Mouse (Mus musculus): ENCODE results near the gene Ncaph.
"Not testable (repeated sequence)": the region's sequence is repeated elsewhere in the genome, so short reads cannot be mapped to it uniquely, and the experiment has no call there.

Ncaph gene

DNA sequence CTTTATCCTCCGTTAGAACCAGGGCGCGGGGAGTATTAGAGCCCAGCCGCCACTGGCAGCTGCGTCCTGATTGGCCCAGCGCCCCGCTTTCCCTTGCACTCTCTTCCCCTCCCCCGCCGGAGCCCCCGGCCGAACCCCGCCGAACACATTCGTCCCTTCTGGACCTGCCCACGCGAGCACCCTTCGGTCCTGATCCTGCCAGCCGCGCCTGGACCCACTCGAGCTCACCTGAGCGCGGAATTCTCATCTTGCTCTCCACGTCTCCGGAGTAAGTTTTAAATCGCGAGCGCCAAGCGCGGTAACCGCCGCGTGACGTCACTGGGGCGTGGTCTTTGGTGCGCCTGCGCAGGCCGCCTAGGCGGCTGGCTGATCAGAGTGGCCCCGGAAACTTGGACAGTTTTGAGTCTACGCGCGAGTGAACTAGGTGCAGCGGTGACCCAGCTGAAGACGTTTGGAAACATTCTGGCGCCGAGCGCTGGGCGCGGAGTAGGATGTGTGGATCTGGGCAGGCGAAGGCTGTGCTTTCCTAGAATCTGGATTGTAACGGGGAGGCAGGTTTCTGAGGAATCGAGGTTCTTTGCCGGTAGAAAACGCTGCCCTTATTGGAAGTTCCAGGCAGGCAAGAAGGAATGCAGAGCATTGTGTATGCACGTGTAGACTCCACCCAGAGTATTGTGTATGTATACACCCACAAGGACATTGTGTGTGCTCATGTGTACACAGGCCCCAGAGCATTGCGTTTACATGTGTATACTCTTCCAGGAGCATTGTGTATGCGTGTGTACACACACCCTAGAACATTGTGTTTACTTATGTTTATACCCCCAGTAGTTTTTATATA, at the start of gene Ncaph:
TSS of gene Ncaph (minus strand) at position 334 of the 841 bp plus-strand sequence.
- peak; percentile 97 for DNase-seq

DNA sequence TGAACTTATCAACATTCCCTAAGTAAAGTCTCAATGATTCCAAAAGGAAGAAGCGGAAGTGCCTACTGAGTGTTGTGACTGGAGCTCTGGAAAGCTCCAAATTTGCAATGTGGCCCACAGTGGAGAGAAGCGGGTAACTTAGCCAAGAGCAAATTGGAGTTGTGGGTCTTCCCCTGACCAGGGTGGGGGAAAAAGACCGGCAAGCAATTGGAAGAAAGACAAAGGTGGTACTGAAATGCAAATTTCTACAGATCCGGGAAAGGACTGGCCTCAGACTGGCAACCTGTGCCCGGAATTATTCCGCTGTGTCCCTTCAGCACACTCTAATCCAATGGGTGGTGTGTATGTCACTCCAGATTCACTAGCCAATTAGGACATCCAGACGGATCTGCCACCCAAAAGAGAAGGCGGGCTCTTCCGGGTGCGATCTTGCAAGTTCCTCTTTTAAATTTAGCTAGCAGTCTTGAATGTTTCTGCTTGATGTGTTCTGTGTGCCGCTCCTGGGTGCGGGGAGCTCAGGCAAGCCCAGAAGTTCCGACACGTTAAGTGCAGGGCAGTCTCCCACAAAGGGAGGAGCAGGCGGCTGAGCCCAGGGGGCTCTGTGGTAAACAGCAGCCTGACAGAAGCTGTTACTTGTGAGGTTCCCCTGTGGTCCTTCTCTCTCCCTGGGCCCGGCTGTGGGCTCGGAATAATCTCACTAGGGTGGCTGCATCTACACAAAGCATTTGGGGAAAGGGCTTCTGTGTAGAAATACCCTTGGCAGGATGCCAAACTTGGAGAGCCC, 49.0 kb upstream of the Ncaph start:
- DNase-seq: peak; percentile 73 to 86

DNA sequence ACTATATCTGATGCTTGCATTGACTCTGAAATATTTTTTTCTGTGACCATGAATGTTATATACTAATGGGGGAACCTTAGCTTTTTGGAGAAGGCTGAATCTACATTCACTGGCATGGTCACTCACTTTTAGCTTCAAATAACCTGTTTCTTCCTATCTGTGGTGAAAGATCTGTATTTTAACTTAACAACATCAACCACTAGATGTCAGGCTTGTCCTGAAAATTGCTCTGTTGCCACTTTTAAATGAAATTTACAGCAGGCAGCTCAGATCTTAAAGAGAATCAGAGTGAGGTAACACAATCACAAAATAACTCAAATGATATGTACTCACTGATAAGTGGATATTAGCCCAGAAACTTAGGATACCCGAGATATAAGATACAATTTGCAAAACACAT, 32.5 kb upstream of the Ncaph start:
- DNase-seq: not testable (repeated sequence)

DNA sequence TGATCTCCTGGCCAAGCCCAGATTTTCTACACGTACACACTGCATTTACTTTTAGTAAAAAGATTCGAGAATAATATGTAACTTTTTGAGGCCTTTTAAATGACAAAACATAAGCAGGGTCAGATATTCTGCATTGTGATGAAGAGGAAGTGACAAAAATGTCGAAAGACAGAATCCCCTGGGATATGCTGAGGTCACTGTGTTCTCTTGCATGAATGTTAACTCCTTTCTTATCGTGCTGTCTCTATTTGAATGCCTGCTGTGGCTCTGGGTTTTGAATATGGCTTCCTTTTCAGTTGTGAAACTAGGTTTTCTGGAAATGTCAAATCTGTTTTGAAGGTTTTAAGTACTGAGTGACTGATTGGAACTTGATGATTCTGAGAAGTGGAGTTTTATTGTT, 31.9 kb upstream of the Ncaph start:
- DNase-seq: no peak

DNA sequence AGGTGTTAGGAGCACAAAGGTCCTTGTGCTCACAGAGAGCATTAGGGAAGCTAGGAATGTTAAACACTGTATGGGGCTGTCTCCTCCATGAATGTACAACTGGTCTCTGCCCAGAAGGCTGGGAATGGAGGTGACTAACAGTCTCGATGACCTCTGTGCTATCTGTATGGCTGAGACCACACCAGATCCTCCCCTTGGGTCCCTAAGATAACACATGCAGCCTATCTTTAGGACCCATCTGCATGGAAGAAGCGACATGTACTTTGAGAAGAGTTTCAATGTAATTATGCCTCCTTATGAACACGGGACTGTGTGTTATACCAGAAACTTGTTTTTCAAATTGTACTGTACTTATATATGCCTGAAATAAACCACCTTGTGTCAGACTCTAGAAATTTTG, 11.9 kb upstream of the Ncaph start:
- no peak for DNase-seq

DNA sequence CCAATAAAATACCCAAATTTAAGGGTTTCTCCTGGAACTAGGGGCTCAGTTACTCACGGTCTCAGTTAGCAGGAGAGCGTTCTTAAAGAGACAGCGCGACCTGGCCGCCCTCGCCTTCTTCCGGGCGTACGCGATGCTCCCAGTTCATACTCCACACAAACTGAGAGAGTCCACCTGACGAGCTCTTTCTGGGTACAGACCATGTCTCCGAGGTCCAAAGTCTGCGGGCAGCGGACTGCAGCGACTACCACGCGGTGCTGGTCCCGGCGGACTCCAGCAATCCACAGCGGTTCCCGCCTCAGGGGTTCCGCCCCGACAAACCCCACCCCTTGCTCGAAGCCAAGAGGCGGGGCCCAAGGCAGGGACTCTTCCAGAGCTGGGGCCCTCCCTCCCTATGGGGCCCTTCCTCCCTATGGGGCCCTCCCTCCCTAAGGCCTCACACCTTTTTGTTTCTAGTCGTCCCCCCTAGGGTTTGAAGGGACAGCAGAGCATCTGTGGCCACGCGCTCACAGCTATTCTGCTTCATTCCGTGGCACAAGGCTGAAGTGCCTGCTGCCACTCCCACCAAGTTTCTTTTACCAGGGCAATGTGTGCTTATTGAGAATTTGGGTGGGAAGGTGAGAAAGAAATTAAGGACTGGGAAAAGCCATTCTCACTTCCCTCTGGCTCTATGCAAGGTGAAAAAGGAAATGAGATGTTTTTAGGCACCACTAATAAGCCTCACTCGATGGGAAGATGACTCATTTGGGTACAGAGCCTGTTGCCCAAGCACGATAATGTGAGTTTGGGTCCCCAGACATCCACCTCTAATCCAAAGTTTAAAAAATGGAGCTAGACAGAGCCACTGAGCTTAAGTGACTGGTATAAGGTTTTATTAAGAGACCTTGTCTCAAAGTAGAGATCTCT, 9.7 kb upstream of the Ncaph start, which contains the start of gene Itpripl1:
TSS of gene Itpripl1 (minus strand) at position 285 of the 906 bp plus-strand sequence.
- DNase-seq: peak; percentile 83 to 89

DNA sequence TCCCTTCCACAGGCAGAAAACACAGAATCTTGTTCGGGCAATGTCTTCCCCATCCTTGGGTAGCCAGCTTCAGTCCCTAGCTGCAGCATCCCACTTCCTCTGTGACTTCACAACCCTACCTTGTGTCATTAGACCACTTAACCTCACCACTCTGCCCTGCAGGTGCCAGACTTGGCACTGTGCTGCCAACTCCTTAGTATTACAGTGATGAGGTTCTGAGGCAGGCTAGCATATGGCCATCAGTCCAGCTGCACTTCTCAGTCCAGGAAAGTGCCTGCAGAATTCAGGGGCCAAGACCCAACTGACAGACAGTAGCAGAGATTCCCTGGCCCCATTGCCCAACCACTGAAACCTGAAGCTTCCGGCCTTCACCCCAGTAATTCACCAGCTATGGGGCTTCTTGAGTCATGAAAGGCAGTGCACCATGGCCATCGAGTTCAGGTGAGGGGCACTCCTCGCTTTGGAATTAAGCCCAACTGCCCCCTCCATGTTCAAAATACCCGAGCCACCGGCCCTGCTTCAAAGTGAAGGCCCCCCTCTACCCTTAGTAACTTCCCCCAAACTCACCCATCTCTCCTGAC, 8.9 kb upstream of the Ncaph start:
- peak; percentile 20 to 34 for DNase-seq

DNA sequence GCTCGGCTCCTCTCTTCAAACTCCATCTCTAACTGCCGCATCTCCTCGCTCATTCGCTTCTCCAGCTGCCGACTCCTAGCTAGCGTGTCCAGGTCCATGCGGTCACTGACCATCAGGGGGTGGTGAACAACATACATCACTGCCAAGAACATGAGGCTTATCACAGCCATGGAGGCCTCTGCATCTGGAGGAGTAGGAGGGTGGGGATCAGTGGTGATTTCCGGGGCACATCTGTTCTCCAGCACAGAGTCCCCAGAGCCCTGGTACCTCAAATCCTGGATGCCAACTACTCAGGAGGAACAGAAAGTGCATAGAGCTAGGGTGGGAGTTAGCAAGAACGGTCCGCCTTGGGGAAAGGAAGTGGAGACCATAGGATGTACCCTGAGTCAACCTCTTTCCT, 8.3 kb upstream of the Ncaph start:
- DNase-seq: peak in 1 of 2 experiments; percentile 20

DNA sequence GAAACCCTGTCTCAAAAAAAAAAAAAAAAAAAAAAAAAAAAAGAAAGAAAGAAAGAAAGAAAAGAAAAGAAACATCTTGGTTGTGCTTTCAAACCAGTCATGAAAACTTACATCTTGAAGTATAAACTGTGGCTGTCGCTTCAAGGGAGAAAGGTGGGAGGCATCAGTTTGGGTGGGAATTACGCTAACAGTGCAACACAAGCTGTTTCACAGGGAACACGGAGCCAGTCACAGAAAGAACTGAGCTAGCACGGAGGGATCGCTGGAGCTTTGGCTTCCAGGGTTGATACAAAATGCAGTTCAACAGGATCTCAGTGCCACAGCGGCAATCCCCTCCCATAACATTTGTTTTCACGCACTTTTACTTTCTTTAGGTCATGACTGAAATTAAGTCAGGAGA, 6.3 kb upstream of the Ncaph start:
- no peak for DNase-seq

DNA sequence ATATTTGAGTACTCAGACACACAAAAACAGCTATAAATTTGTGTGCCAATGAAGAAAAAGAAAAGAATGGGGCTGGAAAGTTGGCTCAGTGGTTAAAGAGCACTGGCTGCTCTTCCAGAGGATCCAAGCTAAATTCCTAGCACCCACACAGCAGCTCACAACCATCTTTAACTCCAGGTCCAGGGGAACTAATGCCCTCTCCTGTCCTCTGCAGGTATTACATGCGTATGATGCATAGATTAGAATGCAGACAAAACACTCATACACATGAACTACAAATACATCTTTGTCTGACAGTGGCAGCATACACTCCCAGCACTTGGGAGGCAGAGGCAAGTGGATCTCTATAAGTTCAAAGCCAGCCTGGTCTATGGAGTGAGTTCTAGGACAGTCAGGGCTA, 5.9 kb upstream of the Ncaph start:
- no peak for DNase-seq

DNA sequence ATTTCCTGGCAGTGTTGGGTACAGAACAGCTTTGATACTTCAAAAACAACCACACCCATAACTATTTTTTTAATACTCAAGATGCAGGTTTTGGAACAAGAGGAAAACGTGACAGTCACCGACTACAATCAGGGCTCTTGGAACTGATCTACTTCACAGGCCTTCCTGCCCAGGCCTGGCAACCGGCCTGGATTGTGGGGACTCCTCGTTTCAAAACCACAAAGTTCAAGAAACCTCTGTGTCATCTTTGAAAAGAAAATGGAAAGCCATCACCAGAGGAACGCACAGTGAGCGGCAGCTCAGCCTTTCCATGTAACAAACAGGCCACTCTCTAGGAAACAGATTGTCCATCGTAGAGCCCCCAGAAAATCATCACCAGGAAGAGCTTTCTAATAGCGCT, 5.3 kb upstream of the Ncaph start:
- DNase-seq: no peak

DNA sequence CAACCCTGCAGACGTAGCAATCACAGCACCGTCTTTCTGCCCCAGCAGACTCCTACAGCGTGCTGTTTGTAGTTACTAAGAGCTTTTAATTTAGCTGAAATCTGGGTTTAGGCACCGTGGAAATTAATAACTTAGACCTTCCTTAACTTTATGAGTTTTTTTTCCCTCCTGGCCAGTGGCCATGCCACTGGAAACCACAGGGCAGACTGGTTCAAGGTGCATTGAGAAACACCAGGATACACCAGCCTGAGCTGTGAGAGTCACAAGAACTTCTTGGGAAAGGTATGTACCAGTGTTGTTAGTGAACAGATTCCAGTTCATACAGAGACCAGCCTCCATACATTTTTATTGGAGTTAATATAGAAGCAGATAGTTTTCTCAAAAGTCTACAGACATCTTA, 4.7 kb upstream of the Ncaph start:
- DNase-seq: no peak

DNA sequence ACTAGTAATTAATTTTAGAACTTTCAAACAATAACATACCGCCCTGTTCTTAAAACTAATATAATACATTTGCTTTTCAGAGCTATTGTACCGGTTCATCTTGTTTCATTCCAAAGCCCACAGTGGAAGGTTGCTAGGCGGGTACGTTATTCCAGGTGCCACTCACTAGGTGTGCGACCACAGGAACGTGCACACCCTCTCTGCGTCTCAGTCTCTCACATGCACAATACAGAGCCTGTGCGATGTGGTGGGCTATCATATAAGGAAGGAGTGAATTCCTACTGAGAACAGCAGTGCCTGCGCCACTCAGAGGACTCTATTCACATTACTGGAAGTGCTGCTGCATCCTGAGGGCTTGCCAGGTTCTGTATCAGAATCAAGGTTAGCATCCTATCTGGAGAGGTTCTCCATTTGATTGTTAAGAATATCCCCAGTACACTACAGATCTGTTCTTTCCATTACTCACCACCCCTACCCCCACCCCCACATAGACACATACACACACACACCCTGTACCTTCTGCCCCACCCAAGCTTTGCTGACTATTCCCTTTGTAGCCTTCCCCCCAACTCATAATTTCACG, 4.2 kb upstream of the Ncaph start:
- no peak for DNase-seq

DNA sequence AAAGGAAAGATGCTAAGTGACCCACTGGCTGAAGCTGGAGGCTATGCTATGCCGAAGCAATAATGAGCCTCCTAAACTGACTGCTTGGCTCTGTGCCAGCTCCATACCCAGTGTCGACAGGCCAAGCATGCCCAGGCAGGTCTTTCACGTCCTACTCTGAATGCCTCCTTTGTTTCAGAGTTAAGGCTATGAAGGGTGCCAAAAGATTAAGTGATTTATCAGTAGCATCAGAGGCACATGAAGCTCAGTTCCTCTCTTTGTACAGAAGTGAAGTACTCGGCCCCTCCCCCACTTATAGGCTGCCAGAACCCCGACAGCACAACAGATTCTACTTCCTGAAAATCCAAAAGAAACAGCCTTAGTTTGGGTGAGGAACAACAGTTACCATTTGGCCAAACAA, 3.2 kb upstream of the Ncaph start:
- peak; percentile 69 to 79 for DNase-seq

DNA sequence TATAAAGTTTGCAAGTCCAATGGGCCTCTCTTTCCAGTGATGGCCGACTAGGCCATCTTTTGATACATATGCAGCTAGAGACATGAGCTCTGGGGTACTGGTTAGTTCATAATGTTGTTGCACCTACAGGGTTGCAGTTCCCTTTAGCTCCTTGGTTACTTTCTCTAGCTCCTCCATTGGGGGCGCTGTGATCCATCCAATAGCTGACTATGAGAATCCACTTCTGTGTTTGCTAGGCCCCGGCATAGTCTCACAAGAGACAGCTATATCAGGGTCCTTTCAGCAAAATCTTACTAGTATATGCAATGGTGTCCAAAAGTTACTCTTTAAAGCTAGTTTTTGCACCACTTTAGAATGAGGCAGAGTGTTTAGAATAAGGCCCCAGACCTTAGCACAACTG, 1.5 kb upstream of the Ncaph start:
- DNase-seq: peak in 1 of 2 experiments; percentile 26

DNA sequence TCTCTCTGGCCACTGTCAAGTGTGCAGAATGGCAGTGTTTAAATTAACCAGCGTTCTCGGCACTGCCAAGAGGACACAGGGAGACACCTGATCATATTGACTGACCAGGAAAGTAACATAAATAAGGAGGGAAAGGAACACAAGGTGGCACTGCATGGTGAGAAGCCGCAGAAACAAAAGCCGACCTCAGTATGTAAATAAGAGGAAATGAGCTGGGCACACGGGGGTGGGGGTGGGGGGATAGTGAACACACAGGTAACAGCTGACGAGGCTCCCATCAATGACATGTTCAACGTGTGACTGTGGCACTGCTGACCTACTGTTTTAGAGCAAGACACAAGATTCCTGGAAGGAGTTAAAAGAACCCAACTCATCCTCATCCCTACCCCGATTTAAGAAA, 2.4 kb downstream of the Ncaph start:
- DNase-seq: no peak

DNA sequence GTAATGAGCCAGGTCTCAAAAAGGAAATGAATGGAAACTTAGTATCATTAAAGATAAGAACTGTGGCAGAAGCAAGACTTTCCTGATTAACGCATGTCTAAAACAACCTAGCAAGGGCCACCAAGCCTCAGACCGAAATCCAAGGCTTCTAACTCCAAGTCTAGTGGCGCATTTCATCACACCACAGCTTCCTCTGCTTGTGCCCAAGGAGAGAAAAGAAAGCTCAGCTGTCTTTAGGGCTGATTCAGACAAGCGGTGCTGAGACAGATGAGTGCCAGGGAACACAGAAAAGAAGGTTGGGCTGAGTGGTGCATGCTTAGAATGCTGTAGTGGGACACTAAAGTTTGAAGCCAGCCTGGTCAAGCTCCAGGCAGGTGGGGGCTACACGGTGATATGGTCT, 4.8 kb downstream of the Ncaph start:
- no peak for DNase-seq

DNA sequence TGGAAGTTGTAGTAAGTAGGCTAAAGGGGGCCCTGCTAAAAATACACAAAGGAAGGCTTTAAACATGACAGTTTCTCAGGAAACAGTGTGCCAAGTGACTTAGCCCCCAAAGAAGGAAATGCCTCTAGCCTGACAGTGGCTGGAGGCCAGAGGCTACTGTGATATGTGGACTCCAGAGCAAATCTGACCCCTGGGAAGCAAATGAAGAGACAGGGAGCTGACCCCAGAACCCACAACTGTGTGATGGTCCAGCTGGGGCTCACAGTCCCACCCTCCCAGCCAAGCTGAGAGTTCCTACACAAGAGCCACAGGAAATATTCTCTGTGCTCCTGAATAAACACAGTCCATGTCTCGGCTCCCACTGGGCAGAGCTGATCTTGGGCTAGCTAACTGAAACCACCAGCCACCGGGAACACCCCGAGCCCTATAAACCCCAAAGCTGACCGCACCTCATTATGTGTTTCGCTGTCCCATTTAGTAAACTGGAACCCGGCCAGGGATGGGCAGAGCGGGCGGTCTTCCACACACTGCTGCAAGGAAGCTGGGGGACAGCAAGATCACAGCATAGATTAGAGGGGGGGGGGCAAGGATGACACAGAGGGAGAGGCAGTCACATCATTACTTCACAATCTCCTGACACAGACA, 12.0 kb downstream of the Ncaph start:
- DNase-seq: peak; percentile 56 to 77

DNA sequence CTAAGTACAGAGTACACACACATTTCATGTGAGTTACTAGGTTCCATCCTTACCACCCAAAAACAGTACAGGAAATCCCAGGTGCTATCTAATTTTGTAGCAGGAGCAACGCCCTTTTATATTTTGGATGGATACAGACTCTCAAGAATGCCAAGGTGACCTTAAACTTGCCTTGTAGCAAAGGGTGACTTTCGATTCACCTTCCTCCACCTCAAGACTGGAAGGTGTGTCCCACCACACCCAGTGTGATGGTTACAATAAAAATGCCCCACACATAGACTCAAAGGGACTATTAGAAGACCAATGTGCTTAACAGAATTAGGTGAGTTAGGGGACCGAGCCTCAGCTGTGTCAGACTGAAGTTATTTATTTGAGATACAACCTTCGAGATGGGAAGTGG, 24.8 kb downstream of the Ncaph start:
- DNase-seq: no peak

DNA sequence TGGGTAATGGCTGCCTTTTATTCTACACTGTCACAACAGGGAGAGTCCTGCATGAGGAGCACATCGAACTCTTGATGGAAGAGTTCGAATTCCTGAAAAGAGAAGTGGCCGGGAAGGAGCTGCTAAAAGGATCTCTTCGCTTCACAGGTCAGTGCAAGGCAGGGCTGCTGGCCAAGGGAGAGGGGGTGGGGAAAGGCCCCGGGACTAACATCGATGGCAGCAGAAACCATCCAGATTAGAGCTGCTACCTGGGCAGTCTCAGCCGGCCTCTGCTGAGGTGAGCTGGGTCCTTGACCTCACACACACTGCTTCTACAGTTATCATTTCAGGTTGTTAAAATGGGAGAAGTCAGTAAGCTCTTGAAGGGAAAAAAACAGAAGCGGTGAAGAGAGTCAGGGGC, 41.8 kb downstream of the Ncaph start:
- peak in 1 of 2 experiments; percentile 7 for DNase-seq

DNA sequence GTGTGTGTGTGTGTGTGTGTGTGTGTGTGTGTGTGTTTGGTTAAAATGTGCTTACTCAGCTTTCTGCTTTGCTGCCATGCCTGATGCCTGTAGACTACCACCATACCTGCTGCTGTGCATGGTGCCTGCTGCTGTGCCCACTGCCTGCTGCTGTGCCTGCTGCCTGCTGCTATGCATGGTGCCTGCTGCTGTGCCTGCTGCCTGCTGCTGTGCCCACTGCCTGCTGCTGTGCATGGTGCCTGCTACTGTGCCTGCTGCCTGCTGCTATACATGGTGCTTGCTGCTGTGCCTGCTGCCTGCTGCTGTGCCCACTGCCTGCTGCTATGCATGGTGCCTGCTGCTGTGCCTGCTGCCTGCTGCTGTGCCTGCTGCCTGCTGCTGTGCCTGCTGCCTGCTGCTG, 43.6 kb downstream of the Ncaph start:
- DNase-seq: not testable (repeated sequence)

DNA sequence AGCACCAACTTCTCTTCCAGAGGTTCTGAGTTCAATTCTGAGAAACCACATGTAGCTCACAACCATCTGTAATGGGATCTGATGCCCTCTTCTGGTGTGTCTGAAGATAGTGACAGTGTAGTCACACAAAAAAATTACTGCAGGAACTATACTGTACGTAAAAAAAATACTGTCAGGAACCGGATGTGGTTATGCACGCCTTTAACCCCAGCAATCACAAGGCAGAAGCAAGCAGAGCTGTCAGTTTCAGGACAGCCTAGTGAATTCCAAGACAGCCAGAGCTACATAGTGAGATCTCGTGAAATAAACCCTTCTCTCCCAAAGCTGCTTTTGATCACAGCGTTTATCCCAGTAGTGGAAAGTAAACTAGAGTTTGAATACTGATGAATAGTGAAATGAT, 47.5 kb downstream of the Ncaph start:
- DNase-seq: no peak
